Mouse (Mus musculus) Patski (cell line): ENCODE results near the gene Nfrkb. TPM values are rescaled to one million over a fixed set of nuclear protein-coding genes. Genes with fewer than 3 reads are reported as not detected.

Source experiments
- ATAC-seq: fragments of 100-300 bp; one replicate; pipeline ENCODE4 v1.8.0; 2021
- CTCF ChIA-PET: fragments of 350-600 bp; sonication (Branson Sonifier 250); formaldehyde crosslinking; loops from one replicate; lab custom pipeline; 2022; ENCODE audit warnings: inconsistent platforms; lab: Charles Lee
- POLR2A ChIA-PET: fragments of 350-600 bp; sonication (Branson Sonifier 250); formaldehyde crosslinking; loops from one replicate; lab custom pipeline; 2022; ENCODE audit warnings: antibody characterized with exemption, inconsistent platforms; lab: Charles Lee
- DNase-seq: peaks from one replicate; pipeline ENCODE4 v3.0.0-alpha.2; 2011; ENCODE audit warnings: low read depth, low spot score
- H3K27me3 ChIP-seq: fragments of 371-371 bp; one replicate; pipeline ENCODE4 v1.5.1; 2021
- CTCF ChIP-seq: fragments of 100-300 bp; IDR thresholded peaks from one replicate; pipeline ENCODE4 v1.5.1; 2021
- in situ Hi-C: fragments of 300-500 bp; cut with MboI; formaldehyde crosslinking; loops from 3 replicates; pipeline ENCODE4 v1.11.1; 2018; ENCODE audit warnings: low pct_unique_long_range_greater_than_20kb, mixed read lengths
- polyA plus RNA-seq: library from polyadenylated mRNA; unstranded; gene quantifications from one replicate; pipeline ENCODE4 v1.2.3, GENCODE M21; 2021

Nfrkb gene
- polyA plus RNA-seq, 1 experiment from 2014 or later = 18.2 TPM

DNA sequence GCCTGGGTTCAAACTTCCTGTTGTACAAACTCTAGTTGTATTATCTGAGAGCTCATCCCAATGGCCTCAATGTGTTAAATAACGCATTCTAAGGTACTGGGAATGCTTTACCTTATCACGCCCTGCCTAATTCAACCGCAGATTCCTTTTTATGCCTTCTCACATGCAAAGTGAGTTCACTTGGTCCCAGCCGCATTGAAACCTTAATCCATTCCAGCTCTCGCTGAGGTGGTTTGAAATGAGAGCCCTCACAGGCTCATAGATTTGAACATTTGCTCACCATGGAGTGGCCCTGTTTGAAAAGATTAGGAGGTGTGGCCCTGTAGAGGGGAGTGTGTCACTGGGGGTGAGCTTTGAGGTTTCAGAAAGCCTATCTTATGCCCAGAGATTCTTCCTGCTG lies 54.4 kb downstream of the Nfrkb start:
- TF ChIP-seq CTCF = no peak
- CTCF ChIA-PET = interaction anchor here (1.2 to 1.4 kb wide), 2 partner anchors 9 to 102 kb away, joined by 3 to 4 read pairs; no protein-coding TSS in a partner anchor
- in situ Hi-C loops = no loop called here
- DNase-seq (no peak), ATAC-seq (no peak)
- peaks cover 8% of the 10 kb centered on the region for H3K27me3 ChIP-seq
- POLR2A ChIA-PET = no interaction called here

DNA sequence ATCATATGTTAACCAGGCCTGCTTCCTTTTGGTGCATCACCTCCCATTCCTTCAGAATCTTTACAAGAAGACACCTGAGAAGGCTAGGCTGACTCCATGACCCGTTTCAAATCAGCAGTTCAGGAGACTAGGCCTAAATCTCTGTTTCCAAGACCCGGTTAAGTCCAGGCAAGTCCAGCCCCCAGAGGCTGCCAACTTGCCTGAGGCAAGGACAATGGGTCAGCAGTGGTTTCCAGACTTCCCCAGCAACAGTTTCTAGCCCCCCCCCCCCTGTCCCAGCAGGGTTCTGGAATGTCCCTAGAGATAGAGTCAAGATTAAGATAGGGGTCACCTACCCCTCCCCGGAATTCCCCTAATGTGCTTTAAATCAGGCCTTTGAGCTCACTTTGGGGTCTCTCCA lies 55.5 kb downstream of the Nfrkb start:
- POLR2A ChIA-PET = no interaction called here

DNA sequence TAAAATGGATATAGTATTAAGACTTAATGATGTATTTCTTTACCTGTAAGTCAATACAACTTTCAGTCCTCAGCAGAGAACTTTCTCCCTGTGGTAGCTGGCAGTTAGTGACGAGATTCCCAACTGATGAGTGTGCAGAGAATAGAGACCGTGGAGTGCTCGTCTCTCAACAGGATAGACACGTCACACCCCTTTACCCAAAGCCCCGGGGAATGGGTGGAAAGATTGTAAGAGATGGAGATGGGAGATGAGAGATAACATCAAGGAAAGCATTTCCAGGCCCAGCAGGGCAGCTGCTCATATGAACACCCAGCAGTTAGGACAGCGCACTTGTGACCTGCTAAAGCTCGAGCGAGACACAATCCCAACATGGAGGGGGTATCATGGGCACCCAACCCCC lies 58.2 kb downstream of the Nfrkb start:
- POLR2A ChIA-PET = no interaction called here
- TF ChIP-seq CTCF = no peak
- no peak for ATAC-seq
- CTCF ChIA-PET = no interaction called here
- in situ Hi-C loops = no loop called here
- H3K27me3 ChIP-seq = peaks cover 23% of the 10 kb centered on the region
- DNase-seq = no peak

More for the DNA sequence above, 55.5 kb downstream of the Nfrkb start:
- peaks cover 16% of the 10 kb centered on the region for H3K27me3 ChIP-seq
- no peak for ATAC-seq
- in situ Hi-C loops = no loop called here
- DNase-seq = no peak
- CTCF ChIA-PET = no interaction called here
- TF ChIP-seq CTCF = no peak

DNA sequence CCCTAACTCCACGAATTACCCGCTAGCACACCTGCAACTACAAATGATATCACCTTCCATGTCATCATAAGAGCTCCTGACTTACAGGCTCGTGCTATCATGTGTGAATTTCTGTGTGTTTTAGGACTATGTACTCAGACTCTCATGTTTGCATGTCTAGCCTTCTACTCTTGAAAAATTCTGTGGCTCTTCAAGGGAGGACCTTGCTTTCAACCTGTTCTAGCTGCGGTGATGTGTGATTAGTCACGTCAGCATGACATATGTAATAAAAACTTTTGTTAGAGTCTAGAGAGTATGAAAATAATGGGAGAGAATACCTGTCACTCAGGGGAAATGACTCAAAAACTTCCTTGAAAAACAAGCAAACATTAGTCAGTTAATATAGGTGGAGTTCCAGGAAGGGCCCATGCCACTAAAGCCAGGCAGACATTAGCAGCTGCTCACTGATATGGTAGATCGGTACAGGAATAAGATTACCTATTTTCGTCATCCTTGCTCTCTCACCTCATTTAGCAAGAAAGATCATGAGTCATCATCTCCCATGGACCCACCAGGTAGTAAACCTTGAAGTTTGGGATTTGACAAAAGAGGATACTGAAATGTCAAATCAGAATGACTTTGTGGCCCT lies 63.3 kb downstream of the Nfrkb start:
- H3K27me3 ChIP-seq = peaks cover 25% of the 10 kb centered on the region
- POLR2A ChIA-PET = no interaction called here

DNA sequence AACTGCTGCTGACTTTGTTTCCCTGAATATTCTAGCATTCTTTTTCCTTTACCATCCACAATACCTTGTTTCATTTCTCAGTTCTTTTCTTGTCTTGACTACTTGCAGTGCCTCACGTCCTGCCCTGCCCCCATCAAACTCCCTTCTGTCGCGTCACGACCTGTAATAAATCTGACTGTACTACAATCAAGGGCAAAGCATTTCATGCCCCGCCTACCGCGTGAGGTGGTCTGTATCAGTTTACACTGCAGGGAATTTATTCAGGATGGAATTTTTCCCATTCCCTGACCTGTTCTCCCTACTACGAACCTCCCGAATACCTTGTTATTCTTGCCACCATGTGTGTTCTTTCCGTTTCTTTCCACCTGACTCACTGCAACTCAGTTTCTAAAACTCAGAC lies 66.2 kb downstream of the Nfrkb start:
- in situ Hi-C loops = no loop called here
- no peak for TF ChIP-seq CTCF
- H3K27me3 ChIP-seq = peaks cover 9% of the 10 kb centered on the region
- DNase-seq (no peak), ATAC-seq (no peak)
- POLR2A ChIA-PET = no interaction called here
- CTCF ChIA-PET = no interaction called here

More for the DNA sequence above, 63.3 kb downstream of the Nfrkb start:
- in situ Hi-C loops = no loop called here
- no peak for ATAC-seq
- no peak for DNase-seq
- CTCF ChIA-PET = interaction anchor here (1.5 kb wide), 1 partner anchor 9 kb away, joined by 4 read pairs; no protein-coding TSS in a partner anchor
- TF ChIP-seq CTCF = no peak

GRCm38 (mm10) chr9:31454356-31454755 lies 68.4 kb downstream of the Nfrkb start:
- TF ChIP-seq CTCF = no peak
- H3K27me3 ChIP-seq = peaks cover 1% of the 10 kb centered on the region
- in situ Hi-C loops = no loop called here
- CTCF ChIA-PET = no interaction called here
- ATAC-seq = no peak
- POLR2A ChIA-PET = no interaction called here
- DNase-seq = no peak

DNA sequence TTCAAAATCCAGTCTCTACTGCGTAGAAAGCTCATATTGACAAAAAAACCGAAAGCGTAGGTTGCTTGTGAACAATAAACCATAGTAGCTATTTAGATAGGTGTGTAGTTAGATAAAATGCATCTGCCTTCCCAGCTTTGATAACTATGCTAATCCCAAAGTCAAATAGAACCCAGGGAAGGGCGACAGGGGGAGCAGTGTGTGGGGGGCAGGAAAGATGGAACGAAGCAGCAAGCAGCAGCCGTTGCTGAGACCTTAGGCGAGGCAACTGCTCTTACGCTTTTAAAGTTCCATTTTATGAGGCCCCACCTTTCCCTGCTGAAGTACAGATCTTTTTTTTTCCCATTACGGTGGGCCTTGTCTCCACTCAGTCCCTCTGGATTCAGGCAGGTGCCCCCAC lies 77.2 kb downstream of the Nfrkb start:
- in situ Hi-C loops = no loop called here
- no peak for DNase-seq
- no peak for TF ChIP-seq CTCF
- ATAC-seq = no peak
- ChIA-PET POLR2A (no interaction called here), CTCF (no interaction called here)
- peaks cover 27% of the 10 kb centered on the region for H3K27me3 ChIP-seq

GRCm38 (mm10) chr9:31463692-31464474 lies 77.9 kb downstream of the Nfrkb start, which contains the start of gene Tmem45b:
Gene Tmem45b (minus strand): TSS chr9:31464462.
- in situ Hi-C loops = no loop called here
- ATAC-seq = no peak
- H3K27me3 ChIP-seq = peaks cover 27% of the 10 kb centered on the region
- ChIA-PET CTCF (no interaction called here), POLR2A (no interaction called here)
- DNase-seq = no peak
- no peak for TF ChIP-seq CTCF

Other genes with a start within 250 kb of the Nfrkb start
- gene Aplp2, start 174.4 kb upstream of the Nfrkb start, polyA plus RNA-seq = 755 TPM
- gene Prdm10, start 105.7 kb upstream of the Nfrkb start, polyA plus RNA-seq = 9.0 TPM
- not detected for gene Tmem45b, start 78.3 kb downstream of the Nfrkb start, polyA plus RNA-seq